Mouse (Mus musculus) liver, postnatal 0 days (tissue): ENCODE results near the gene Ufc1. TPM values are rescaled to one million over a fixed set of nuclear protein-coding genes. Genes with fewer than 3 reads are reported as not detected.
A peak's percentile ranks its signal among the peaks of the same experiment; 100 is the strongest.
"Not testable (repeated sequence)": the region's sequence is repeated elsewhere in the genome, so short reads cannot be mapped to it uniquely, and the experiment has no call there.

Source experiments
- ATAC-seq: fragments of 200-750 bp; cut with Nextera tagmentation; 2 replicates; pipeline ENCODE4 v1.8.0; 2017; ENCODE audit warnings: mild to moderate bottlenecking, moderate library complexity
- DNase-seq: peaks from one replicate; pipeline ENCODE4 v3.0.0-alpha.2; 2016
- H3K27ac ChIP-seq: fragments of 300-500 bp; sonication (generic); 2 replicates; pipeline ENCODE4 v1.5.1; 2014; ENCODE audit warnings: antibody characterized with exemption, moderate library complexity, mild to moderate bottlenecking, low read depth
- H3K27me3 ChIP-seq: fragments of 300-500 bp; sonication (generic); 2 replicates; pipeline ENCODE4 v1.6.1; 2014; ENCODE audit warnings: low read length, control low read depth, mixed read lengths; ENCODE audit not compliant: insufficient read depth
- H3K36me3 ChIP-seq: fragments of 300-500 bp; sonication (generic); replicated peaks from 2 replicates; pipeline ENCODE4 v1.6.1; 2014; ENCODE audit warnings: mild to moderate bottlenecking, control low read depth, low read length, moderate library complexity, mixed read lengths; ENCODE audit not compliant: insufficient read depth
- H3K4me1 ChIP-seq: fragments of 300-500 bp; sonication (generic); 2 replicates; pipeline ENCODE4 v1.6.1; 2014; ENCODE audit warnings: antibody characterized with exemption, mild to moderate bottlenecking, control low read depth; ENCODE audit not compliant: insufficient read depth
- H3K4me2 ChIP-seq: fragments of 300-500 bp; sonication (generic); 2 replicates; pipeline ENCODE4 v1.6.1; 2014; ENCODE audit warnings: low read depth, mild to moderate bottlenecking, low read length, moderate library complexity, mixed read lengths
- H3K4me3 ChIP-seq: fragments of 300-500 bp; sonication (generic); 2 replicates; pipeline ENCODE4 v1.5.1; 2014; ENCODE audit warnings: low read depth, low read length
- H3K9ac ChIP-seq: fragments of 300-500 bp; sonication (generic); replicated peaks from 2 replicates; pipeline ENCODE4 v1.6.1; 2014; ENCODE audit warnings: mild to moderate bottlenecking, moderate library complexity
- H3K9me3 ChIP-seq: fragments of 300-500 bp; sonication (generic); 2 replicates; pipeline ENCODE4 v1.6.1; 2016; ENCODE audit warnings: mild to moderate bottlenecking, control low read depth, low read length, mixed read lengths
- CTCF ChIP-seq: sonication (generic); IDR thresholded peaks from 2 replicates; pipeline ENCODE4 v1.5.1; 2016; ENCODE audit warnings: antibody characterized with exemption, low read depth
- EP300 ChIP-seq: IDR thresholded peaks from 2 replicates; pipeline ENCODE4 v1.6.1; 2016; ENCODE audit warnings: antibody characterized with exemption, low read depth, mild to moderate bottlenecking
- WGBS: fragments of 180-500 bp; shearing (Covaris S2); extraction: QIAGEN DNeasy Blood & Tissue Kit; methylation state at CpG from one replicate; pipeline ENCODE4 v1.1.7; 2014; ENCODE audit not compliant: insufficient replicate concordance; 5-methylcytosine and 5-hydroxymethylcytosine counted together
- polyA plus RNA-seq: library from polyadenylated mRNA; unstranded; fragments of >200 nt; fragmentation: Nextera tagmentation; extraction: Ambion mirVana; gene quantifications from 2 replicates; pipeline ENCODE4 v1.2.1, GENCODE M21; 2015

The Ufc1 gene
- polyA plus RNA-seq, 1 experiment from 2014 or later: 59.6 TPM

- DNase-seq: peak; percentile 91
- H3K4me3 ChIP-seq: peak within 1 kb of the TSS; percentile 91
- 0 out of 2 replicates have a peak, but pooled peaks cover 2% of the 10 kb centered on the region for H3K36me3 ChIP-seq
- WGBS: under 1% methylated on average over 41 of the region's 48 CpGs
- H3K9me3 ChIP-seq: no peaks in the 10 kb centered on the region
- peak; percentile 92 for ATAC-seq
- H3K4me2 ChIP-seq: peak within 1 kb of the TSS; percentile 93
- TF ChIP-seq CTCF (peak; percentile 13; the same call in 1 of the 2 replicates), EP300 (no peak)
- H3K4me1 ChIP-seq: peaks cover 24% of the 10 kb centered on the region
- H3K9ac ChIP-seq: peak within 1 kb of the TSS; percentile 93
- H3K27ac ChIP-seq: peak within 1 kb of the TSS; percentile 99
- no peaks in the 10 kb centered on the region for H3K27me3 ChIP-seq
Observed at GRCm38 (mm10) chr1:171328839-171329432, 34.1 kb upstream of the Ufc1 start, which contains the start of gene Dedd. Gene Dedd (plus strand): TSS chr1:171329145.

GRCm38 (mm10) chr1:171328244-171328643 lies 33.4 kb upstream of the Ufc1 start:
- DNase-seq: peak; percentile 21

DNA sequence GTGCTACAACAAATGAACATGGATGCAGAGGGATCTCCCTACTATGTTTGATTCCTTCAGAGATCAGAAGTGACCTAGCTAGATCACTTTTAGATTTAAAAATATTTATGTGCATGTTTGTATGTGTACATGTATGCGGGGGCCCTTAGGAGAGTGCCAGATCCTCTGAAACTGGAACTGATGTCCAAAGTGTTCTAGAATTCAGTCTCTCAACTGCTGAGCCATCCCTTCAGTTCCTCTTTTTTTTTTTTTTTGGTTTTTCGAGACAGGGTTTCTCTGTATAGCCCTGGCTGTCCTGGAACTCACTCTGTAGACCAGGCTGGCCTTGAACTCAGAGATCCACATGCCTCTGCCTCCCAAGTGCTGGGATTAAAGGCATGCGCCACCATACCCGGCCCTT lies 31.8 kb upstream of the Ufc1 start:
- not testable (repeated sequence) for H3K4me2 ChIP-seq, H3K27ac ChIP-seq, DNase-seq, H3K9me3 ChIP-seq, H3K36me3 ChIP-seq, H3K27me3 ChIP-seq, H3K4me3 ChIP-seq, H3K9ac ChIP-seq, ATAC-seq
- 57% methylated on average over 4 of the region's 4 CpGs for WGBS
- peaks cover 24% of the 10 kb centered on the region for H3K4me1 ChIP-seq

More at GRCm38 (mm10) chr1:171328244-171328643, 33.4 kb upstream of the Ufc1 start:
- Histone ChIP-seq H3K4me2 (peak overlapping the region; percentile 93), H3K27me3 (no peaks in the 10 kb centered on the region), H3K36me3 (0 out of 2 replicates have a peak, but pooled peaks cover 1% of the 10 kb centered on the region), H3K9me3 (no peaks in the 10 kb centered on the region), H3K9ac (peak overlapping the region; percentile 93), H3K4me3 (peak overlapping the region; percentile 91), H3K27ac (peak overlapping the region; percentile 99), H3K4me1 (peaks cover 24% of the 10 kb centered on the region)
- TF ChIP-seq EP300 (no peak), CTCF (no peak)
- ATAC-seq: no peak
- WGBS: 24% methylated on average over 9 of the region's 9 CpGs

- no peak for TF ChIP-seq EP300
- no peak for TF ChIP-seq CTCF
- Histone ChIP-seq H3K4me2 (no peak overlapping the region), H3K4me1 (peaks cover 20% of the 10 kb centered on the region), H3K27me3 (no peaks in the 10 kb centered on the region), H3K36me3 (no peaks in the 10 kb centered on the region), H3K27ac (no peak overlapping the region), H3K9me3 (no peaks in the 10 kb centered on the region), H3K9ac (no peak overlapping the region), H3K4me3 (no peak overlapping the region)
- DNase-seq: no peak
- 79% methylated on average over 2 of the region's 2 CpGs for WGBS
- no peak for ATAC-seq
Observed at GRCm38 (mm10) chr1:171325571-171325970, 30.7 kb upstream of the Ufc1 start.

GRCm38 (mm10) chr1:171322012-171322411 lies 27.2 kb upstream of the Ufc1 start:
- no peak overlapping the region for H3K4me3 ChIP-seq
- no peak overlapping the region; the same call in 1 of the 2 replicates for H3K9ac ChIP-seq
- 0 out of 2 replicates have a peak, but pooled peaks have one; percentile 3 for TF ChIP-seq CTCF
- no peak for TF ChIP-seq EP300
- H3K4me2 ChIP-seq: no peak overlapping the region
- peaks cover 4% of the 10 kb centered on the region for H3K4me1 ChIP-seq
- H3K27me3 ChIP-seq: no peaks in the 10 kb centered on the region
- peak; percentile 13; the same call in 1 of the 2 replicates for ATAC-seq
- 47% methylated on average over 1 of the region's 1 CpGs for WGBS
- no peaks in the 10 kb centered on the region for H3K9me3 ChIP-seq
- no peak for DNase-seq
- H3K27ac ChIP-seq: no peak overlapping the region
- no peaks in the 10 kb centered on the region for H3K36me3 ChIP-seq

- H3K9ac ChIP-seq: no peak overlapping the region
- DNase-seq: no peak
- H3K4me3 ChIP-seq: no peak overlapping the region
- H3K36me3 ChIP-seq: no peaks in the 10 kb centered on the region
- ATAC-seq: no peak
- H3K4me1 ChIP-seq: 0 out of 2 replicates have a peak, but pooled peaks cover 4% of the 10 kb centered on the region
- no peaks in the 10 kb centered on the region for H3K27me3 ChIP-seq
- no peak overlapping the region for H3K27ac ChIP-seq
- H3K9me3 ChIP-seq: no peaks in the 10 kb centered on the region
- TF ChIP-seq EP300 (no peak), CTCF (peak; percentile 80)
- H3K4me2 ChIP-seq: no peak overlapping the region
Observed at GRCm38 (mm10) chr1:171321415-171321814, 26.6 kb upstream of the Ufc1 start.
